Mouse (Mus musculus) C2C12 (cell line): ENCODE results near the gene 4930469K13Rik.

Experiments used
- CTCF ChIP-seq: IDR thresholded peaks from one replicate; pipeline ENCODE4 v1.5.1; 2011; ENCODE audit not compliant: control insufficient read depth, insufficient read depth, insufficient read length
- MAX ChIP-seq: IDR thresholded peaks from one replicate; pipeline ENCODE4 v1.6.1; 2011; ENCODE audit warnings: mild to moderate bottlenecking, control low read depth
- MYOG ChIP-seq: IDR thresholded peaks from one replicate; pipeline ENCODE4 v1.6.1; 2011; ENCODE audit not compliant: control insufficient read depth, insufficient read length; ENCODE audit errors: extremely low read depth
- USF1 ChIP-seq: IDR thresholded peaks from one replicate; pipeline ENCODE4 v1.6.1; 2011; ENCODE audit warnings: low read depth, mild to moderate bottlenecking, control low read depth, moderate library complexity

DNA sequence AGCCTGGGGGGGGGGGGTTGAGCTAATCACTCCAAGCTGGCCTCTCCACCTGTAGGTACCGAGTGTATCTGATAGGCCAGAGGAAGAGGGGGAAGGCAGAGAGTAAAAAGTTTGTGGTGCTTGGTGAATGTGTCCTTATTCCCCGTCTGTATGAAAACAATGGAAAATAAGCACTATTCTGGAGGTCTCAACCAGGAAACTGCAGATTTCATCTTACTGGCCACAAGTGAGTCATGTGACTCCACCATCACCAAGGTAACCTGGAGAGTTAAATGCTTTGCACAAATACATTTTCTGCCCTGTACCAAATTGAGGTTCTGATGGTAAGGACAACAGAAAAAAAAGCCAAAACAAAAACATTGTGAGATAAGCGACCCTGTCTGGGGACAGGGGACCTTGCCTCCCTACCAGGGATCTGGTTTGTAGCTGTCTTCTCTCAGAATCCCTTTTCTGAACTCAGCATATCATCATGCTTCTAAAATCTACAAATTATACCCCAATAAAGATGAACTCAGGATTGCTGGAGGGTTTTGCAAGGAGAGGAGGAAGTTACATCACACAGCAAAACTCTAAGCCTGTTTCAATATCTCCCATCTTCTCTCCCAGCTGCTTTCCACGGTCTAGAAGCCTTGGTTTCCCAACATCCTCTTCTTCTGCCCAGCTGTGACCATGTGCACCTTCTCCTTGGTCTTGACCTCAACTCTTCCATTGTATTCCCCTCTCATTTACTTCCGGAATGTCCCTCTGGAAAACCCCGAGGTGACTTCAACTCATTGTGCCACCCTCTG, 45.1 kb downstream of the 4930469K13Rik start:
- TF ChIP-seq CTCF = no peak
- no peak for TF ChIP-seq MYOG
- no peak for TF ChIP-seq MAX
- TF ChIP-seq USF1 = no peak
